Mouse (Mus musculus): ENCODE results near the gene Syndig1. TPM values are rescaled to one million over a fixed set of nuclear protein-coding genes. Genes with fewer than 3 reads are reported as not detected.

The Syndig1 gene
- polyA plus RNA-seq, 1 experiment, result not detected

- H3K4me3 ChIP-seq (ENCODE audit: insufficient read depth, poor library complexity, severe bottlenecking), result no peak overlapping the region
- no peaks in the 10 kb centered on the region for H3K79me2 ChIP-seq (ENCODE audit: control insufficient read depth, insufficient read depth)
- no peaks in the 10 kb centered on the region for H3K79me3 ChIP-seq (ENCODE audit: low read depth)
- no peak overlapping the region for H3ac ChIP-seq (ENCODE audit: control insufficient read depth, insufficient read length, low read depth)
- no peaks in the 10 kb centered on the region for H3K27me3 ChIP-seq (ENCODE audit: control insufficient read depth, insufficient read depth, insufficient read length)
- no peaks in the 10 kb centered on the region for H3K36me3 ChIP-seq (ENCODE audit: control insufficient read depth, insufficient read depth)
- TF ChIP-seq MYOD1 (IDR thresholded peaks at IDR 0.05; ENCODE audit: control insufficient read depth, insufficient read length, low read depth) (no peak), FOSL1 (IDR thresholded peaks at IDR 0.05; ENCODE audit: insufficient read depth, low read length, poor library complexity, severe bottlenecking) (no peak), MYOG (IDR thresholded peaks at IDR 0.05; ENCODE audit: control insufficient read depth, extremely low read depth, insufficient read length) (no peak), MAX (IDR thresholded peaks at IDR 0.05) (no peak), CEBPB (IDR thresholded peaks at IDR 0.05; ENCODE audit: low read depth) (no peak), USF1 (IDR thresholded peaks at IDR 0.05; ENCODE audit: low read depth) (no peak), CTCF (IDR thresholded peaks at IDR 0.05; ENCODE audit: control insufficient read depth, insufficient read depth, insufficient read length) (no peak)
These were observed 77.7 kb downstream of the Syndig1 start for GRCm38 (mm10) chr2:149906694-149907093.

DNA sequence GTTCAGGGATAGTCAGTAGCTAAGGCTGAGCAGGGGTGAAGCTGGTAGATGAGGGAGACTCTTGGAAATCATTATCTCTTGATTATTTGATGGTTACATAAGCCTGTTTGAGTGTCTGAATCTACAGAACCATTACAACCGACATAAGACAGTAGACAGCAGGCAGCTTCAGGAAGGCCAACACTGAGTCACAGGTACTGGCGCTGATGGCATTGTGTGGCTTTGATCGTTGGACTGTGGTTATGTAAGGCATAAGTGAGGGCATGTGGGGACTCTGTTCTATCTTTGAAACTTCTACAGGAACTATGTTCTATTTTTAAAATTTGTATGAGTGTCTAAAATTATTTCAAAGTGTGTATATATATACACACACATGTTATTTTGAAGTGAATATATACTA, 88.2 kb downstream of the Syndig1 start:
- TF ChIP-seq MAX (IDR thresholded peaks at IDR 0.05) (no peak), MYOD1 (IDR thresholded peaks at IDR 0.05; ENCODE audit: control insufficient read depth, insufficient read length, low read depth) (no peak), FOSL1 (IDR thresholded peaks at IDR 0.05; ENCODE audit: insufficient read depth, low read length, poor library complexity, severe bottlenecking) (no peak), CTCF (IDR thresholded peaks at IDR 0.05; ENCODE audit: control insufficient read depth, insufficient read depth, insufficient read length) (no peak), USF1 (IDR thresholded peaks at IDR 0.05; ENCODE audit: low read depth) (no peak), CEBPB (IDR thresholded peaks at IDR 0.05; ENCODE audit: low read depth) (no peak), MYOG (IDR thresholded peaks at IDR 0.05; ENCODE audit: control insufficient read depth, extremely low read depth, insufficient read length) (no peak)
- Histone ChIP-seq H3K79me3 (ENCODE audit: low read depth) (no peaks in the 10 kb centered on the region), H3K36me3 (ENCODE audit: control insufficient read depth, insufficient read depth) (no peaks in the 10 kb centered on the region), H3K27me3 (ENCODE audit: control insufficient read depth, insufficient read depth, insufficient read length) (no peaks in the 10 kb centered on the region), H3K4me3 (ENCODE audit: insufficient read depth, poor library complexity, severe bottlenecking) (no peak overlapping the region), H3K79me2 (ENCODE audit: control insufficient read depth, insufficient read depth) (no peaks in the 10 kb centered on the region), H3ac (ENCODE audit: control insufficient read depth, insufficient read length, low read depth) (no peak overlapping the region)

- no peak for TF ChIP-seq CEBPB (IDR thresholded peaks at IDR 0.05; ENCODE audit: low read depth)
- TF ChIP-seq FOSL1 (IDR thresholded peaks at IDR 0.05; ENCODE audit: insufficient read depth, low read length, poor library complexity, severe bottlenecking), result no peak
- TF ChIP-seq MYOD1 (IDR thresholded peaks at IDR 0.05; ENCODE audit: control insufficient read depth, insufficient read length, low read depth), result no peak
- no peak for TF ChIP-seq USF1 (IDR thresholded peaks at IDR 0.05; ENCODE audit: low read depth)
- no peak for TF ChIP-seq MAX (IDR thresholded peaks at IDR 0.05)
- no peak for TF ChIP-seq CTCF (IDR thresholded peaks at IDR 0.05; ENCODE audit: control insufficient read depth, insufficient read depth, insufficient read length)
- no peak for TF ChIP-seq MYOG (IDR thresholded peaks at IDR 0.05; ENCODE audit: control insufficient read depth, extremely low read depth, insufficient read length)
- H3K27me3 ChIP-seq (ENCODE audit: control insufficient read depth, insufficient read depth, insufficient read length), result no peaks in the 10 kb centered on the region
- H3K79me3 ChIP-seq (ENCODE audit: low read depth), result no peaks in the 10 kb centered on the region
- no peaks in the 10 kb centered on the region for H3K79me2 ChIP-seq (ENCODE audit: control insufficient read depth, insufficient read depth)
- no peak overlapping the region for H3K4me3 ChIP-seq (ENCODE audit: insufficient read depth, poor library complexity, severe bottlenecking)
- H3K36me3 ChIP-seq (ENCODE audit: control insufficient read depth, insufficient read depth), result no peaks in the 10 kb centered on the region
- H3ac ChIP-seq (ENCODE audit: control insufficient read depth, insufficient read length, low read depth), result no peak overlapping the region
These were observed 94.5 kb downstream of the Syndig1 start for GRCm38 (mm10) chr2:149923561-149923960.

GRCm38 (mm10) chr2:149925911-149926310, 96.9 kb downstream of the Syndig1 start:
- Histone ChIP-seq H3ac (ENCODE audit: control insufficient read depth, insufficient read length, low read depth) (no peak overlapping the region), H3K36me3 (ENCODE audit: control insufficient read depth, insufficient read depth) (no peaks in the 10 kb centered on the region), H3K4me3 (ENCODE audit: insufficient read depth, poor library complexity, severe bottlenecking) (no peak overlapping the region), H3K79me3 (ENCODE audit: low read depth) (no peaks in the 10 kb centered on the region), H3K27me3 (ENCODE audit: control insufficient read depth, insufficient read depth, insufficient read length) (no peaks in the 10 kb centered on the region), H3K79me2 (ENCODE audit: control insufficient read depth, insufficient read depth) (no peaks in the 10 kb centered on the region)
- TF ChIP-seq MYOG (IDR thresholded peaks at IDR 0.05; ENCODE audit: control insufficient read depth, extremely low read depth, insufficient read length) (no peak), MYOD1 (IDR thresholded peaks at IDR 0.05; ENCODE audit: control insufficient read depth, insufficient read length, low read depth) (no peak), USF1 (IDR thresholded peaks at IDR 0.05; ENCODE audit: low read depth) (no peak), CTCF (IDR thresholded peaks at IDR 0.05; ENCODE audit: control insufficient read depth, insufficient read depth, insufficient read length) (no peak), MAX (IDR thresholded peaks at IDR 0.05) (no peak), CEBPB (IDR thresholded peaks at IDR 0.05; ENCODE audit: low read depth) (no peak), FOSL1 (IDR thresholded peaks at IDR 0.05; ENCODE audit: insufficient read depth, low read length, poor library complexity, severe bottlenecking) (no peak)

- no peak for TF ChIP-seq USF1 (IDR thresholded peaks at IDR 0.05; ENCODE audit: low read depth)
- TF ChIP-seq MYOD1 (IDR thresholded peaks at IDR 0.05; ENCODE audit: control insufficient read depth, insufficient read length, low read depth), result no peak
- no peak for TF ChIP-seq CEBPB (IDR thresholded peaks at IDR 0.05; ENCODE audit: low read depth)
- no peak for TF ChIP-seq MYOG (IDR thresholded peaks at IDR 0.05; ENCODE audit: control insufficient read depth, extremely low read depth, insufficient read length)
- no peak for TF ChIP-seq FOSL1 (IDR thresholded peaks at IDR 0.05; ENCODE audit: insufficient read depth, low read length, poor library complexity, severe bottlenecking)
- TF ChIP-seq CTCF (IDR thresholded peaks at IDR 0.05; ENCODE audit: control insufficient read depth, insufficient read depth, insufficient read length), result no peak
- no peak for TF ChIP-seq MAX (IDR thresholded peaks at IDR 0.05)
- no peak overlapping the region for H3ac ChIP-seq (ENCODE audit: control insufficient read depth, insufficient read length, low read depth)
- no peaks in the 10 kb centered on the region for H3K36me3 ChIP-seq (ENCODE audit: control insufficient read depth, insufficient read depth)
- H3K27me3 ChIP-seq (ENCODE audit: control insufficient read depth, insufficient read depth, insufficient read length), result no peaks in the 10 kb centered on the region
- H3K79me2 ChIP-seq (ENCODE audit: control insufficient read depth, insufficient read depth), result no peaks in the 10 kb centered on the region
- H3K4me3 ChIP-seq (ENCODE audit: insufficient read depth, poor library complexity, severe bottlenecking), result no peak overlapping the region
- no peaks in the 10 kb centered on the region for H3K79me3 ChIP-seq (ENCODE audit: low read depth)
These were observed 98.0 kb downstream of the Syndig1 start for GRCm38 (mm10) chr2:149927001-149927400.

GRCm38 (mm10) chr2:149927481-149927880, 98.5 kb downstream of the Syndig1 start:
- TF ChIP-seq CEBPB (IDR thresholded peaks at IDR 0.05; ENCODE audit: low read depth), result no peak
- TF ChIP-seq FOSL1 (IDR thresholded peaks at IDR 0.05; ENCODE audit: insufficient read depth, low read length, poor library complexity, severe bottlenecking), result no peak
- TF ChIP-seq CTCF (IDR thresholded peaks at IDR 0.05; ENCODE audit: control insufficient read depth, insufficient read depth, insufficient read length), result no peak
- no peak for TF ChIP-seq MAX (IDR thresholded peaks at IDR 0.05)
- TF ChIP-seq USF1 (IDR thresholded peaks at IDR 0.05; ENCODE audit: low read depth), result no peak
- TF ChIP-seq MYOD1 (IDR thresholded peaks at IDR 0.05; ENCODE audit: control insufficient read depth, insufficient read length, low read depth), result no peak
- Histone ChIP-seq H3ac (ENCODE audit: control insufficient read depth, insufficient read length, low read depth) (no peak overlapping the region), H3K27me3 (ENCODE audit: control insufficient read depth, insufficient read depth, insufficient read length) (no peaks in the 10 kb centered on the region), H3K79me3 (ENCODE audit: low read depth) (no peaks in the 10 kb centered on the region), H3K79me2 (ENCODE audit: control insufficient read depth, insufficient read depth) (no peaks in the 10 kb centered on the region), H3K4me3 (ENCODE audit: insufficient read depth, poor library complexity, severe bottlenecking) (no peak overlapping the region), H3K36me3 (ENCODE audit: control insufficient read depth, insufficient read depth) (no peaks in the 10 kb centered on the region)

Data from C2C12 (cell line).